Mouse (Mus musculus) stomach, postnatal 0 days (tissue): ENCODE results near the gene Nol9.

Source experiments
- CTCF ChIP-seq: IDR thresholded peaks from 2 replicates; pipeline ENCODE4 v1.5.1; 2016; ENCODE audit warnings: antibody characterized with exemption, low read depth, mild to moderate bottlenecking, moderate library complexity
- EP300 ChIP-seq: optimal IDR thresholded peaks from 2 replicates; pipeline ENCODE3; 2016; ENCODE audit warnings: antibody characterized with exemption

DNA sequence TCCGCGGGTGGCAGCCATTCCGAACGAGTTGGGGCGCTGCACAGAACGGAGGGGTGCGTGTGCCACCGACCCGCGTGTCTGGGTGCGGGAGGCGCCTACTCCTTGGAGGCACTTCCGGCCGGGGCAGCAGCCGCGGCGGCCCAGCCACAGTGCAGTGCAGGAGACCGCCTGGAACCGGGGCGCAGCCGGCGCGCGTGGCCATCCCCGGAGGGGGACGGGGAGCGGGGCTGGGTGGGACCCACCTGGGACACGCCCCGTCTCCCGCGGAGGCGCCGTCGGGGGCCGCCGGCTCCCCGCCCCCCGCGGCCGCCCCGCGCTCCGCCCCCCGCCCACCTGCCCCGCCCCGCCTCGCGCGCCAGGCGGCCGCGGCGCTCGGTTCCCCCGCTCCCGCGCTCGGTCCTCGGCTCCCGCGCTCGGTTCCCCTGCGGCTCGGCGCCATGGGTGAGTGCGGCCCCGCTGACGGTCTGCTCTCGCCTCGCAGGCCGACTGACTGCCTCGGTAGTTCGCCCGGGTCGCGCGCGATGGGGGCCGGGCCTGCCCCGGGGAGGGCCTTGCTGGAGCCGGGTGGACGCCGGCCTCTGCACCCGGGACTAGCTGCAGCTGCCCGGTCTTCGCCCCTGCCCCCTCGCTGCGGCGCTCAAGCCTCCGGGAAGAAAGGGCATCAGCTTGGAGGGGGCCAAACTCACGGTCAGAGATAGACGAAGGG, 47.5 kb downstream of the Nol9 start:
- TF ChIP-seq CTCF (peak; percentile 27), EP300 (no peak)
